Mouse (Mus musculus) kidney, adult 18-20 months (tissue): ENCODE measurements around the gene Cd70.
"Not testable (repeated sequence)": the region's sequence is repeated elsewhere in the genome, so short reads cannot be mapped to it uniquely, and the experiment has no call there.

ENCODE experiments used
- DNase-seq: peaks from one replicate; pipeline ENCODE4 v3.0.0; 2021

The Cd70 gene

DNA sequence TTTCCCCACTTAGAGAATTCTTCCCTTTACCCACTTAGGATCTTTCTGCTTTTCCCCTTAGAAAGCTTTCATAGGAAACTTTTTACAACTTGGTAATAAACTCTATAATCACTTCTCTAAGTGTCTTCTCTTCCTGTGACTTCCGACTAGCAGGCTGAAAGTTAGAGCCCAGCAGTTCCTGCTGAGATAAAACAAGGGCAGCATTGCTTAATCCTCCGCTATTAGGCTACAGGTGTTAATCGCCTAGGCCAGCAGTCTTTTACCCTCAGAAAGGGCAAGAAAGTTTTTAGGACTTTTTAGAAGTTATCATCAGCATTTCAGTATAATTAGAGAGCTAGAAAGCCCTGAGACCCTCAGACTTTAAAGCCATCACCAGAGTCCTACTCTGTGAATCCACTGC, 15.6 kb downstream of the Cd70 start:
- not testable (repeated sequence) for DNase-seq

DNA sequence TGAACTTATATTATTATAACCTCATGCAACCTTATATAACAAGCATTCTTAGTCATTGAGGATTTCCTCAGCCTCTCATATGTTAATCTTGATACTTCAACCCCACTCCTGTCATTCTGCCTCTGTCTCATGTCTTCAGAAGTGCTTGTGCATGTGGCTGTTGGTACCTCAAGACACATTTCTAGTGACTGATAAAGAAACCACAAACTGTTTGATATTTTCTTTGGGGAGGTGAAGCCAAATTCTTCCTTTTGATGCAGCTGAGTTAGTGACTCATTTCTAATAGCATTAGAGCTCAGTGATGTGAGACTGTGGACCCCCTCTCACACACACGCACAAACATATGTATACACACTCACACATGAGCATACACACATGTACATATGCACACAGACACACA, 17.8 kb downstream of the Cd70 start:
- DNase-seq = no peak

GRCm38 (mm10) chr17:57125853-57126622, 23.5 kb downstream of the Cd70 start:
- DNase-seq = no peak

GRCm38 (mm10) chr17:57124792-57125191, 24.8 kb downstream of the Cd70 start:
- no peak for DNase-seq

DNA sequence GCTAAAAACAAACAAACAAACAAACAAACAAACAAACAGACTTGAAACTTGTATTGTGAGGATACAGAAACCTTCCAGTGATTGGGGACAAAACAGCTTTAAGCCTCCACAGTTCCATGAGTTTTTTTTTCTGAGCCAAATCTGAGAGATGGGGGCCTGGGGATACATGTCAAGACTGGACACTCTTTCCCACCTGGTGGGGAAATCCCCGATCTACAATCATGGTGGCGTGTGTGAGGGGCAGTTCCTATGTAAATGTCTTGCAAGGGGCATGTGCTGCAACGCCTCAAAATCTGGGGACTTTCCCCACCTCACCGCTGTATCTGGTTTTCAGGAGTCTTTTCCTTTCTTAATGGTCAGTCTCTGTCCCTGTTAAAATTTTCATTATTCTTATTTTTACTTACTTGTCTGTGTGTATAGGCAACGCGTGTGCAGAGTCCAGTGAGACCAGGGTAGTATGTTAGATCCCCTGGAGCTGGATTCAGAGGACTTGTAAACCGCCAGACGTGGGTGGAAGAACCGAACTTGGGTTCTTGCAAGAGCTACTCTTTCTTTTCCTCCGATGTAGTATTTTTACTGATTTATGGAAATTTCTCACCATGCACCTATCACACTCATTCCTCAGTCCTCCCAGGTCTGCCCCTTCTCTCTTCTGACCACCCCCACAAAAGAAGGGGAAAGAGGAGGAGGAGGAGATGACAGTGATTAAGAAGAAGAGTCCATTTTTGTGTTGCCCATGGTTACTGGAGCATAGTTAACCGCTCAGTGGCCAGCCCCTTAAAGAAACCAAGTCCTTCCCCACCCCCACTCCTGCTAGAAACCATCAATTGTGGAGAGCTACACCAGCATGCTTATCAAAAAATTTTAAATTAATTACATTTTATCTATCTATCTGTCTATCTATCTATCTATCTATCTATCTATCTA, 26.1 kb downstream of the Cd70 start:
- DNase-seq = no peak

GRCm38 (mm10) chr17:57121856-57122255, 27.7 kb downstream of the Cd70 start:
- no peak for DNase-seq

DNA sequence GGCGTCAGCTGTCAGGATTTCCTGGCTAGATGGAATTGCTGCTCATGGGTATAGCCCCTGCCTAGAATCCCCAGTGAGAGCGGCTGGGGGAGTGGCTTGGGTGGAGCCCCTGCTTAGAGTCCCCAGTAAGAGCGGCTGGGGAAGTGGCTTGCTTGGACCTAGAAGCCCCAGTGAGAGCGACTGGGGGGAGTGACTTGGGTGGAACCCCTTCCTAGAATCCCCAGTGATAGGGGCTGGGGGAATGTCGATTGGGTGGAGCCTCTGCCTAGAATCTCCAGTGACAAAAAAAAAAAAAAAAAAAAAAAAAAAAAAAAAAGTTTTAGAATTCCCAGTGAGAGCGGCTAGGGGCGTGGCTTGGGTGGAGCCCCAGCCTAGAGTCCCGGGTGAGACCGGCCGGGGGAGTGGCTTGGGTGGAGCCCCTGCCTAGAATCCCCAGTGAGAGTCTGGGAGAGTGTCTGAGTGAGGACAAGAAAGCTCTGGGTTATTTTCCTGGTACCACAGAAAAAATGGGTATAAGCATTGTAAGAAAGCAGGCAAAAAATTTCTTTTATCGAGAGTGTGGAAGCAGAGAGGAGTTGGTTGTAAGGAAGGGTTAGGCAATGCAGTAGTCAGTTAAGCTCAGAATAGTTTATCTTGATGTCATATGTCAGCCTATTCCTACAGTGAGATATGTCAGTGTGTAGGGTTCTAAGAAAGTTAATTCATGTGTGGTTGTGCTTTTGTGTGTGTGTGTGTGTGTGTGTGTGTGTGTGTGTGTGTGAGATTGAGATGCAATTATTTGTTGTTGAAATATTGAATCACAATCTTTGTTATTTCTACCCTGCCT, 30.8 kb downstream of the Cd70 start:
- DNase-seq = no peak

DNA sequence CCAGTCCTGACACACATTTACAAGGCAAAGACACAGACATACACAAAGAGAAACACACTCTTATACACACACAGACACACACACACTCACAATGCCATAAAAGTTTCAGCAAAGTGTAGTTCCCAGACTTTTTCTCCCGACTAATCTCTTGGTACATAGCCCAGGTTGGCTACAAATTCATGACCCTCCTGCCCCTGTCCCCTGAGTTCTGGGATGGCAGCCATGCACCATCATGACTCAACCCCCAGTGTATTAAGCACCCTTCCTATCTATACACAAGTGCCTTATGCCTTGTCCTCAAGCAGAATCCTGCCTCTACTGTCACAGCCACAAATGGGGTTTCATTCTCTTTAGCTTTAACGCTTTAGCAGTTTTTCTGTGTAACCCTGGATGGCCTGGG, 32.8 kb downstream of the Cd70 start:
- DNase-seq = no peak

DNA sequence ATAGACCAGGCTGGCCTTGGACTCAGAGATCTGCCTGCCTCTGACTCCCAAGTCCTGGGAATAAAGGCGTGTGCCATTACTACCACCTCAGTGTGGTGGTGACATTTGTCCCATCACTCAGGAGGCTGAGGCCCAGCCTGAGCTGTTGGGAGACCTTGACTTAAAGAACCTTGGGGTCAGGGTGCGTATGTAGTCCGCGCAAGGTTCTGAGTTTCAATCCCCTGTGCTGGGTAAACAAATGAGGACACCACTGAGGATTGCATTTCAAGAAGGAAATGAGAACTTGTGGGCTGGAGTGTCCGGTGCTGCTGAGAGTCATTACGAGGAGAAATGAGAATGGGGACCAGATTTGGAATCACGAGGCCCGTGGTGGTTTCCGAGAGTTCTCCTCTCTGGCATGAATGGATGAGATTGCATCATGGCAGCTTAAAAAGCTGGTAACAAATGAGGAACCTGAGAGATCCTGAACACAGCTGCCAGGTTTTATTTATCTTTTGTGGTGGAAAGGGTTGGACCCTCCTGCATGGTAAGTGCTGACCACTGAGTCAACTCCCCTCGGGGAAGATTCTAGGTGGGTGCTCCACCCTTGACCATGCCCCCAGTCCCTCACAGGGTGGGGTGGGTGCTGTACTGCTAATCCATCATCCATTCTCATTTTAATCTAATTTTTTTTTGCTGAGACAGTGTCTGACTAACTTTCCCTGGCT, 36.7 kb downstream of the Cd70 start:
- DNase-seq = no peak

- no peak for DNase-seq
These were observed 39.6 kb downstream of the Cd70 start for GRCm38 (mm10) chr17:57110005-57110404.

DNA sequence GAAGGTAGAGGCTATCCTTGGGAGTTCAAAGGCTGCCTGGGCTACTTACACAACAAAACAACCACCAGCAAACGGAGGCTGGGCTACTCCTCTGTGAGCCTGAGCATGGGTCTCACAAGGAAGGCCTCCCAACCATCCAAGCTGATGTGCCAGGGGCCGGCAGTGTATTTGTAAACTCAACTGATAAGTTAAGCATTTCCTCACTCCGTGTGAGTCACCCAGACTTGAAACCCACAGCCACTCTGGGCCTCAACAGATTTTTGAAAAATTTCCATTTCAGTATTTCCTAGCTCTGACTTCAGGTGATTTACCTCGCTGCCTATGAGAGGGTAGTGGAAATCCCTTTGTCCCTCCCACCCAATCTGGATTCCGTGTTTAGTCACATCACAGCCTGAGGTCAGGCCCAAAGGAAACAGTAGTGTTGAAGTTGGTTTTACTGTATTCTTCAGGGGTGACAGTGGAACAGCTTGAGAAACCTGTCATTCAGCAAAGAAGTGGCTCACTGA, 40.9 kb downstream of the Cd70 start:
- DNase-seq = no peak

DNA sequence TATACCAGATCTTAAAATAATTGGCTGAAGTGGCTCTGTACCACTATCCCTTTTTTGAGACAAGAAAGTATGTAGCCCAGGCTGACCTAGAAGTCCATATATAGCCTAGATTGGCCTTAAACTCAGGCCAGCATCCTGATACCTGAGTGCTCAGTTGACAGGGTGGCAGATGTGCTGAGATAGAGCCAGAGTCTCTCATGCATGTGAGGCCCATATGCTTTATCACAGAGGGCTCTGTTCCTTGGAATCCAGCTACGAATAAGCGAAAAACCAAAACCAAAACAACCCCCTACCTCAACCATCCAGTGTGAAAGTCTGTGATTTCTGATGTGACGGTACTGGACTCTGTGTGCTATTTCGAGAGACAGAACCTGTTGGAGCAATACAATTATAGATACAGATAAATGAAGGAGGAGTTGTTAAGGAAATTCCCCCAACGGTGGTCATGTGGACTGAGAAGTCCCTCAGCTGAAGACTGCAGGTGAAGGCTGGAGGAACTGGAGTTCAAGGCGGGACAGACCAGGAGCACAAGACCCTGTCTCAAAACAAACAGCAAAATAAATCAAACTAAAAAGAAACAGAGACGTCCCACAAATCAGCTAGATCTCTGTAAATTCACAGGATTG, 41.4 kb downstream of the Cd70 start:
- DNase-seq = no peak

- DNase-seq = no peak
These were observed 42.5 kb downstream of the Cd70 start for GRCm38 (mm10) chr17:57107064-57107463.

DNA sequence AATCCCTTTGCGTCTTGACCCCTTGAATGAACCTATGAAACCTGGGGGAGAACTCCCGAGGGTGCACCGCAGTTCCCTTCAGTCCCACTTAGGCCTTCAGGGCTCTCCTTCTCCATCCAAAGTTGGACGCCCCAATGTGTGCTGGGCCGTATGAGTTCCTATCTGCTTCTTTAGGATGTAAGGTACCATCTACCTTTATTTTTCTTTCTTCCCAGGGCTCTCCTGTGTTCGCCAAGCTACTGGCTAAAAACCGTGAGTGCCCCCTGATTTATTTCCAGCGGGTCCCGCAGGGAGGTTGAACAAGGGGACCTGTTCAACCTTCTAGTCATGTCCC, 43.6 kb downstream of the Cd70 start:
- DNase-seq = no peak

GRCm38 (mm10) chr17:57105181-57106034, 44.2 kb downstream of the Cd70 start, which contains the start of gene Tnfsf9:
Gene Tnfsf9, plus strand, starts transcription at chr17:57105325.
- peak; percentile 26 for DNase-seq

- DNase-seq = no peak
These were observed 45.1 kb downstream of the Cd70 start for GRCm38 (mm10) chr17:57104496-57104895.

DNA sequence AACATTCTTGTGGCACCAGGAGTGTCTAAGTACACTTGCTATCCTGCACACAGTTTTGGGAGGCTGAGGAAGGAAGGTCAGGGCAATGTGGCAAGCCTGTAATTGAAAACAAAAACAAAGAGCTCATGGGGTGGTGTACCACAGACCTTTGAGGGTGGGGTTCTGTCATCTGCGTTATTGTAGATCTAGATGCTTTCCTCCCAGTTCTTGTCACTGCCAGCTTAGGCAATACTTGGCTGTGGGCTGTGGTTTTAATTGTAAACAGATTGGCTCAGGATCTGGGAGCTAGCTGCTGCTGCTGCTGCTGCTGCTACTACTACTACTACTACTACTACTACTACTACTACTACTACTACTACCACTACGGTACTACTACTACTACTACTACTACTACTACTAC, 47.3 kb downstream of the Cd70 start:
- no peak for DNase-seq

DNA sequence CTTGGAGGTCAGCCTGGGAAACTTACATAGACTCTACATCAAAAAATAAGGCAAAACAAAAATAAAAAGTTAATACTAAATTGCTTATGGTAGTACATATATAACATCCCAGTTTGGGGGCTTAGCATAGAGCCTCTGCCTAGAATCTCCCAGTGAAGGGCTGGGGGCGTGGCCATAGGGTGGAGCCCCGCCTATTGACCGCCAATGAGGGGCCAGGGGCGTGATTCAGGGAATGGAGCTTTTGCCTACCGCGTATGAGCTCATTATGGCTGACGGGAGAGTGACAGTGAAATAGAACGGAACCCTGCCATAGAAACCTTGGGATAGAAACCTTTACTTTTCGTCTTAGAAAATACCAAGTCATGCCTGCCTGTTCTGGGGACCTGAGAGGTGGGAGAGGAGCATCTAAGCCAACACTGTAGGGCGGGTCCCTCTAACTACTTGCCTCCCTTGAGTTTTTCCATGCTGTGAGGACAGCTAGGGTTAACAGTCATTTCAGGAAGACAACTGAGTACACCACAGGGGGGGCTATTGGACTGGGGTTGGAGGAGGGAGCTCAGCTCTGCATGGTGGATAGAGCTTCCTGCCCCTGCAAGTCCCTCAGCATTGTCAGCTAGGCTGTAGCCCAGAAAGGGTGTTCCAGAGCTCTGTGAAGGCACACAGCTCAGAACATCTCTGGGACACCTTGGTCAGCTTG, 49.8 kb downstream of the Cd70 start:
- DNase-seq = no peak

DNA sequence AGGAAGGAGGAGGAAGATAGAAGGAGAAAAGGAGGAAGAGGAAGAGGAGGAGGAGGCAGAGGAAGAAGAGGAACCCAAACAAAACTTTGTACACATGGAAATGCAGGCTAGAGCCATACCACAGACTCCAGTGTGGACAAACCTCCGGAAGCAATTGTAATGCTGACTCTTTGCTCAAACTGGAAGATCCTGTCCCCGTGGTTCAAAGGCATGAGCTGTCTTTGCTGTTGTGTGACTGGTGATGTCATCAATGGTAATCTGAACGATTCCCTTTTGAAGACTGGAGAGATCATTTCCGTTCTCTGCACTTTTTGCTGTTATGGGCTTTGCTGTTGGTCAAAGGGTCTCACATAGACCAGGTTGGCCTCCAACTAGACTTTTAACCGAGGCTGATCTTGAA, 51.3 kb downstream of the Cd70 start:
- no peak for DNase-seq

GRCm38 (mm10) chr17:57096623-57096920, 53.0 kb downstream of the Cd70 start:
- DNase-seq = peak; percentile 87
